Mouse (Mus musculus) G1E-ER4 (cell line): ENCODE results near the gene Itgb1. TPM values are rescaled to one million over a fixed set of nuclear protein-coding genes. Genes with fewer than 3 reads are reported as not detected.
A peak's percentile ranks its signal among the peaks of the same experiment; 100 is the strongest.

Experiments
- GATA1 ChIP-seq: IDR thresholded peaks from one replicate; pipeline ENCODE4 v1.8.0; 2012; ENCODE audit warnings: low read length, inconsistent platforms
- polyA plus RNA-seq: library from polyadenylated mRNA; stranded (reverse); fragments of >175 nt; gene quantifications from 2 replicates; pipeline ENCODE4 v1.2.3, GENCODE M21; 2012

The Itgb1 gene
- polyA plus RNA-seq, 1 experiment = 95.4 TPM

- TF ChIP-seq GATA1 = no peak
Observed at GRCm38 (mm10) chr8:128672950-128673349, 12.5 kb upstream of the Itgb1 start.

- no peak for TF ChIP-seq GATA1
Observed at GRCm38 (mm10) chr8:128675848-128676629, 9.4 kb upstream of the Itgb1 start.

GRCm38 (mm10) chr8:128679909-128680308, 5.5 kb upstream of the Itgb1 start:
- TF ChIP-seq GATA1 = no peak

DNA sequence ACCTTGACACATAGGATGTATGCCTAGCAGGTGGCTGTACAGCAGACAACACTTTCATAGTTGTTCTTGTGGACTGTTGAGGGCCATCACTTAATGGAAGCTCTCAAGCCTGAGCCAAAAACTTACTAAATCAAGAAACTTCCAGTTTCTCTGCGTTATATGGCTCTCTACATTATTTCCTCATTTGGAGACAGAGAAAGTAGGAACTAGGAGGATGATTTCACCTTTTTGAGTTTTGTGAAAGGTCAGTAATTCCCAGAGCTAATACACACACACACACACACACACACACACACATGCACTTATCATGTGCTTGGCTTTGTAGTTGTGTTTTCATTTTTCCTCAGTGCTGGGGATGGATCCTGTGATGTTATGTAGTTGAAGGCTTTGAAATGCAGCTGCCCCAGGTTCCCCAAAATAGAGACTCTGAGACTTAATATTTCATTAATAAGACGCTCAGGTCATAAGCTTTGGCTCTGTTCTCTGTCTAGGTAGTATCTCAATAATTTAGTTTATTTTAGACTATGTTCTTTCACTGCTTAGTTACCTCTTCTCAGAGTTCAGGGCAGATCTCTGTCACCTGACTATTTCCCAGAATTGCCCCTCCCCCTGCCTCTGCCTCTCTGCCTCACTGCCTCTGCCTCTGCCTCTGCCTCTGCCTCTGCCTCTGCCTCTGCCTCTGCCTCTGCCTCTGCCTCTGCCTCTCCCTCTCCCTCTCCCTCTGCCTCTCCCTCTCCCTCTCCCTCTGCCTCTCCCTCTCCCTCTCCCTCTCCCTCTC, 4.7 kb upstream of the Itgb1 start:
- no peak for TF ChIP-seq GATA1

DNA sequence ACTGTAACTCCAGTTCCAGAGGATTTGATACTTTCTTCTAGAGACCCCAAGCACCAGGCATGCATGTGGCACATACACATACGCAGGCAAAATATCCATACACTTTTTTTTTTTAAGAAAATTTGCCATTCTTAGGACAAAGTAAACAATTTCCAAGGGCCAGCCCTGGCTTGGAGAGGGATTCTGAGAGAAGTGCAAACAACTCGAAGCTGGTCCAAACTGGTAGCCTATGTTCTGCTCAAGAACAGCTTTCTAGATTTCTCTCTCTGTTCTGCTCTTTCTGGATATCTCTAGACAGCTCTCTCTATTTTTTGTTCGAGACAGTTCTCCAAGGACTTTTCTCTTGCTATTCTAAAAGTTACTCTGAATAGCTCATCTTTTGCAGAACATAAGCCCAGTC, 3.5 kb upstream of the Itgb1 start:
- TF ChIP-seq GATA1 = no peak

GRCm38 (mm10) chr8:128684609-128685506, 596 bp upstream of the Itgb1 start:
- TF ChIP-seq GATA1 = no peak

GRCm38 (mm10) chr8:128686429-128686990, 1.1 kb downstream of the Itgb1 start:
- TF ChIP-seq GATA1 = no peak

GRCm38 (mm10) chr8:128688679-128689078, 3.2 kb downstream of the Itgb1 start:
- peak; percentile 72 for TF ChIP-seq GATA1

DNA sequence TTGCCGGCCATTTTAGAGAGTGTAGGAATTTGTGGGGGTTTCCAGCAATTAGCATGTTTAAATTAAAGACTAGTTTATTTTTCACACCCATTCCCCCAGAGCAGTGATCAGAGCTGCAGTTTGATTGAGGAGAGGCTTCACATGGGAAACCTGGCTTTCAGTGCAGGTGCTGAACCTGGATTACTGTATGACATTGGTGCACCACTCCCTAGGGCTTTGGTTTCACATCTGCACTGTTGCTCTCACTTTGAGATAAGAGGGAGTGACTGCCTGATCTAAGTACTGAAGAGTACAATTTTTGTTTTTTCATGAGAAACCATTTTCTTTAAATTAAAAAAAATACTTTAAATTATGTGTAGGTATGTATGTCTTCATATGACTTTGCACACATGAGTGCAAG, 4.6 kb downstream of the Itgb1 start:
- TF ChIP-seq GATA1 = no peak

- TF ChIP-seq GATA1 = peak; percentile 83
Observed at GRCm38 (mm10) chr8:128696701-128697397, 11.4 kb downstream of the Itgb1 start.

- TF ChIP-seq GATA1 = no peak
Observed at GRCm38 (mm10) chr8:128697945-128698344, 12.5 kb downstream of the Itgb1 start.

- no peak for TF ChIP-seq GATA1
Observed at GRCm38 (mm10) chr8:128704376-128704775, 18.9 kb downstream of the Itgb1 start.

GRCm38 (mm10) chr8:128704836-128705235, 19.4 kb downstream of the Itgb1 start:
- TF ChIP-seq GATA1 = no peak

- TF ChIP-seq GATA1 = no peak
Observed at GRCm38 (mm10) chr8:128709261-128709660, 23.8 kb downstream of the Itgb1 start.

GRCm38 (mm10) chr8:128716184-128716583, 30.7 kb downstream of the Itgb1 start:
- no peak for TF ChIP-seq GATA1
